Mouse (Mus musculus): ENCODE measurements at regions not wholly inside any gene's neighbourhood (a gene's known extent, or its start where the extent isn't known, plus 50 kb on each side); places are given as distances from the start of the nearest gene placed in this dataset.

DNA sequence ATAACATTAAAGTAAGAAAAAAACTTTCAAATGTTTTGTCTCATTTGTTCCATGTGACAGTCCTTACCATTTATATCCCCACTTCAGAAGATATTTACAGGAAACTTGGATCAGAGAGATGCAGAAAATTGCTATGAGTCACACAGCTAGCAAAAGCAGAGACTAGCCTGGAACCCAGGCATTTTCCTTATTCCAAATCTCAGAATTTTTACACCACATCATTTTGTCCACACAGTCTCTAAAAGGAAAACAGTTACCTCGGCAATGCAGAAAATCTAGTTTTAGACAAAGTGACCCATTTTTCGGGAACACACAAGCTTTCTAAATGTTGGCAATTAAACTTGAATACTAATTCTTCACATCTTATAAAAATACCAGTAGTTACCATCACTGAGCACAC lies 329.3 kb downstream of the Elavl2 start:
- Histone ChIP-seq H3K4me3 (replicated peaks; ENCODE audit: low read depth, low read length) (no peak overlapping the region), H3K36me3 (ENCODE audit: insufficient read depth, low read length) (no peaks in the 10 kb centered on the region), H3K4me1 (replicated peaks; ENCODE audit: insufficient read depth, low read length) (no peaks in the 10 kb centered on the region), H3K27ac (no peak overlapping the region), H3K9me3 (replicated peaks; ENCODE audit: low read length) (no peaks in the 10 kb centered on the region), H3K27me3 (ENCODE audit: insufficient read depth, low read length) (no peaks in the 10 kb centered on the region), H3K4me2 (ENCODE audit: low read length) (no peak overlapping the region), H3K9ac (ENCODE audit: low read depth, low read length) (no peak overlapping the region)
- ATAC-seq (replicated peaks; ENCODE audit: low FRiP score, low read depth) (no peak), DNase-seq (ENCODE audit: low spot score) (no peak)
- 92% methylated on average over 2 of the region's 2 CpGs for WGBS
- no peak for TF ChIP-seq CTCF (IDR thresholded peaks at IDR 0.05; ENCODE audit: low read depth)

GRCm38 (mm10) chr4:91060933-91061332 lies 339.7 kb downstream of the Elavl2 start:
- no peak for ATAC-seq (replicated peaks; ENCODE audit: low FRiP score, low read depth)
- no peaks in the 10 kb centered on the region for H3K4me1 ChIP-seq (replicated peaks; ENCODE audit: insufficient read depth, low read length)

GRCm38 (mm10) chr4:91051913-91052312 lies 348.7 kb downstream of the Elavl2 start:
- ATAC-seq (replicated peaks; ENCODE audit: low FRiP score, low read depth), result no peak
- TF ChIP-seq CTCF (IDR thresholded peaks at IDR 0.05; ENCODE audit: low read depth), result no peak

More at GRCm38 (mm10) chr4:91060933-91061332, 339.7 kb downstream of the Elavl2 start:
- Histone ChIP-seq H3K36me3 (ENCODE audit: insufficient read depth, low read length) (no peaks in the 10 kb centered on the region), H3K9ac (ENCODE audit: low read depth, low read length) (no peak overlapping the region), H3K27me3 (ENCODE audit: insufficient read depth, low read length) (no peaks in the 10 kb centered on the region), H3K27ac (no peak overlapping the region), H3K4me3 (replicated peaks; ENCODE audit: low read depth, low read length) (no peak overlapping the region), H3K4me2 (ENCODE audit: low read length) (no peak overlapping the region), H3K9me3 (replicated peaks; ENCODE audit: low read length) (no peaks in the 10 kb centered on the region)
- 67% methylated on average over 2 of the region's 2 CpGs for WGBS
- DNase-seq (ENCODE audit: low spot score), result peak; percentile 14
- TF ChIP-seq CTCF (IDR thresholded peaks at IDR 0.05; ENCODE audit: low read depth), result no peak

GRCm38 (mm10) chr4:91029462-91029861 lies 371.1 kb downstream of the Elavl2 start:
- H3K27ac ChIP-seq, result no peak overlapping the region
- no peak overlapping the region for H3K4me3 ChIP-seq (replicated peaks; ENCODE audit: low read depth, low read length)
- DNase-seq (ENCODE audit: low spot score), result no peak
- 88% methylated on average over 2 of the region's 2 CpGs for WGBS
- no peak for ATAC-seq (replicated peaks; ENCODE audit: low FRiP score, low read depth)
- no peak overlapping the region for H3K9ac ChIP-seq (ENCODE audit: low read depth, low read length)
- no peak overlapping the region for H3K4me2 ChIP-seq (ENCODE audit: low read length)
- no peaks in the 10 kb centered on the region for H3K9me3 ChIP-seq (replicated peaks; ENCODE audit: low read length)
- TF ChIP-seq CTCF (IDR thresholded peaks at IDR 0.05; ENCODE audit: low read depth), result no peak
- no peaks in the 10 kb centered on the region for H3K4me1 ChIP-seq (replicated peaks; ENCODE audit: insufficient read depth, low read length)
- H3K27me3 ChIP-seq (ENCODE audit: insufficient read depth, low read length), result no peaks in the 10 kb centered on the region
- H3K36me3 ChIP-seq (ENCODE audit: insufficient read depth, low read length), result no peaks in the 10 kb centered on the region

More at GRCm38 (mm10) chr4:91051913-91052312, 348.7 kb downstream of the Elavl2 start:
- H3K4me2 ChIP-seq (ENCODE audit: low read length), result no peak overlapping the region
- H3K27ac ChIP-seq, result no peak overlapping the region
- no peaks in the 10 kb centered on the region for H3K27me3 ChIP-seq (ENCODE audit: insufficient read depth, low read length)
- no peaks in the 10 kb centered on the region for H3K9me3 ChIP-seq (replicated peaks; ENCODE audit: low read length)
- no peaks in the 10 kb centered on the region for H3K4me1 ChIP-seq (replicated peaks; ENCODE audit: insufficient read depth, low read length)
- 73% methylated on average over 2 of the region's 2 CpGs for WGBS
- H3K4me3 ChIP-seq (replicated peaks; ENCODE audit: low read depth, low read length), result no peak overlapping the region
- no peak for DNase-seq (ENCODE audit: low spot score)
- H3K9ac ChIP-seq (ENCODE audit: low read depth, low read length), result no peak overlapping the region
- H3K36me3 ChIP-seq (ENCODE audit: insufficient read depth, low read length), result no peaks in the 10 kb centered on the region

- no peak for DNase-seq (ENCODE audit: low spot score)
- WGBS, result 87% methylated on average over 6 of the region's 6 CpGs
- H3K4me1 ChIP-seq (replicated peaks; ENCODE audit: insufficient read depth, low read length), result no peaks in the 10 kb centered on the region
- no peaks in the 10 kb centered on the region for H3K9me3 ChIP-seq (replicated peaks; ENCODE audit: low read length)
- H3K9ac ChIP-seq (ENCODE audit: low read depth, low read length), result no peak overlapping the region
- no peak for ATAC-seq (replicated peaks; ENCODE audit: low FRiP score, low read depth)
- H3K36me3 ChIP-seq (ENCODE audit: insufficient read depth, low read length), result no peaks in the 10 kb centered on the region
- no peak overlapping the region for H3K4me3 ChIP-seq (replicated peaks; ENCODE audit: low read depth, low read length)
- no peaks in the 10 kb centered on the region for H3K27me3 ChIP-seq (ENCODE audit: insufficient read depth, low read length)
- no peak for TF ChIP-seq CTCF (IDR thresholded peaks at IDR 0.05; ENCODE audit: low read depth)
- H3K4me2 ChIP-seq (ENCODE audit: low read length), result no peak overlapping the region
- H3K27ac ChIP-seq, result no peak overlapping the region
These were observed 372.5 kb downstream of the Elavl2 start for GRCm38 (mm10) chr4:91028013-91028626.

GRCm38 (mm10) chr4:90996388-90997092 lies 404.0 kb downstream of the Elavl2 start:
- H3K9me3 ChIP-seq (replicated peaks; ENCODE audit: low read length), result no peaks in the 10 kb centered on the region
- H3K9ac ChIP-seq (ENCODE audit: low read depth, low read length), result no peak overlapping the region
- TF ChIP-seq CTCF (IDR thresholded peaks at IDR 0.05; ENCODE audit: low read depth), result no peak
- H3K27ac ChIP-seq, result no peak overlapping the region
- H3K4me1 ChIP-seq (replicated peaks; ENCODE audit: insufficient read depth, low read length), result no peaks in the 10 kb centered on the region
- WGBS, result 40% methylated on average over 2 of the region's 2 CpGs
- H3K36me3 ChIP-seq (ENCODE audit: insufficient read depth, low read length), result no peaks in the 10 kb centered on the region
- H3K4me3 ChIP-seq (replicated peaks; ENCODE audit: low read depth, low read length), result no peak overlapping the region
- ATAC-seq (replicated peaks; ENCODE audit: low FRiP score, low read depth) (peak; percentile 78), DNase-seq (ENCODE audit: low spot score) (peak; percentile 46)
- no peak overlapping the region for H3K4me2 ChIP-seq (ENCODE audit: low read length)
- no peaks in the 10 kb centered on the region for H3K27me3 ChIP-seq (ENCODE audit: insufficient read depth, low read length)

All from kidney, postnatal 0 days (tissue).